Mouse (Mus musculus): Measurements from ENCODE around the gene Rpl37a.
A peak's percentile ranks its signal among the peaks of the same experiment; 100 is the strongest.

Rpl37a gene

GRCm38 (mm10) chr1:72710753-72711653 lies at the start of gene Rpl37a:
Gene Rpl37a (plus strand): TSS chr1:72711290.
- peak; percentile 95 for DNase-seq (ENCODE audit: low read depth, low spot score)

DNA sequence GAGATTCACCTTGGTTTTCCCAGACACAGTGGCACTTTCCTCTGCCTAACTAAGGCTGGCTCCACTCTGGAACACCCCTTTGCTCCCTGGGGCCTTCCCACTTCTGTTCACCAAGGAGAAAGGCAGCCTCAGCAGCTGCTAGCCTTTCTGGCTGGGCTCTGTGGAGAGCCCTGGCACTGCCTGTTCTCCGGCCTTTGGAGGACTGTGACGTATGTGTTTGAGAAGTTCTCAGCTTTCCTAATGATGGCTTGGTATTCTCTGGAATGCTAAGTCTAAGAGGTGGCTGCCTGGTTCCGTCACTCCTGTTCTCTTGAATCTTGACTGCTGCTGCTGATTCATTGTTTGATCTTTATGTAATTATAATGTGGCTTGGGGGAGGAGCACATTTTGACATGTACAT lies 38.0 kb upstream of the Rpl37a start:
- no peak for DNase-seq (ENCODE audit: low read depth, low spot score)

- peak; percentile 27 for DNase-seq (ENCODE audit: low read depth, low spot score)
Observed at GRCm38 (mm10) chr1:72696256-72696655, 14.8 kb upstream of the Rpl37a start.

DNA sequence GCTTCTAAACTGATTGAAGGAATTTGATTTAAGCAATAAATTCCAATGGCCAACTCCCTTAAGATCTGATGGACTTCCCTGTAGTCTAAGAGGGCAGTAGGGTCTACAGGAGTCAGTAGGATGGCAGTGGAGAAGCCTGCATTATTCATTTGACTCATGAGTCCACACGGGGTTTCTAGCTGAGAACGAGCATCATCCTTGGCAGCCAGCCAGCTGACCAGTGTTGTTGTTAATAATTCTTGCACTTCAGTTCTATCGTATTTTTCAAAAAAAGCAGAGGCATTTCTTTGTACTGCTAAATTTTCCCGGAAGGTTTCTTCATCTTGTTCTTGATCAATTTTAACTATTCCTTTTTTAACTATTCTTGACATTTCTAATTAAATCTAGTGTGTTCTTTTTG lies 12.4 kb upstream of the Rpl37a start:
- no peak for DNase-seq (ENCODE audit: low read depth, low spot score)

GRCm38 (mm10) chr1:72700479-72700878 lies 10.6 kb upstream of the Rpl37a start, which contains the start of gene Ankar:
Gene Ankar (minus strand): TSS chr1:72700579.
- no peak for DNase-seq (ENCODE audit: low read depth, low spot score)

GRCm38 (mm10) chr1:72707525-72707924 lies 3.6 kb upstream of the Rpl37a start:
- no peak for DNase-seq (ENCODE audit: low read depth, low spot score)

GRCm38 (mm10) chr1:72711684-72712083 lies 594 bp downstream of the Rpl37a start:
- DNase-seq (ENCODE audit: low read depth, low spot score), result no peak

DNA sequence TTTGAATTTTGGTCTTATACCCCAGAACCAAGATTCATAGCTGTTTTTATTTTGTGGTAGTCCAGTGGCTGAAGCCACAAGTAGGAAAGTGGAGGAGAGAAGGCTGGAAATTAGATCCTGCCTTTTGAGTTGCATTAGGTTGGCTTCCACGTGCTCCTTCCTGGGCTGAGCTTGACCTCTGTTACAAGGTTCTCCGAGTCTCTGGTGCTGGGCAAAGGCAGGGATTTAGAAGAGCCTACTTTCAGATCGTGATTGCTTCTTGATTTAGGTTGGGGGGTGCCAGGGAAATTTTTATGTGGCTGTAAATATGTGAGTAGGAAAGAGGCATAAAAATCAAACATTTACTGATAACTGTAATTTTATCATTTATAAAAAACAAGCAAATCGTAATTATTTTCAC lies 3.5 kb downstream of the Rpl37a start:
- DNase-seq (ENCODE audit: low read depth, low spot score), result no peak

DNA sequence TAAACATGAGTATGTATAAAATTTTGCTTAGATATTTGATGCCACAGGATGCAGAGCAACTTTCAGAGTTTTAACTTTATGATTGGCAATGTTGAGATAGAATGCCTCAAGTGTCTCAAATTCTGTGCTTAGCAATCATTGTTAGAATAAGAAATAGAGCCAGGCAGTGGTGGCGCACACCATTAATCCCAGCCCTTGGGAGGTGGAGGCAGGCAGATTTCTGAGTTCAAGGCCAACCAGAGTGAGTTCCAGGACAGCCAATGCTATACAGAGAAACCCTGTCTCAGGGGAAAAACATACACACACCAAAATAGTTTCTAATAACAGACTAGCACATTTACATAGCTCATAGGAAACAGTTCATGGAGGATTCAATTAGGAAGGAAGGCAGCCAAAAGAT lies 4.0 kb downstream of the Rpl37a start:
- DNase-seq (ENCODE audit: low read depth, low spot score), result no peak

- DNase-seq (ENCODE audit: low read depth, low spot score), result no peak
Observed at GRCm38 (mm10) chr1:72715593-72716361, 4.7 kb downstream of the Rpl37a start.

GRCm38 (mm10) chr1:72716421-72716820 lies 5.3 kb downstream of the Rpl37a start:
- no peak for DNase-seq (ENCODE audit: low read depth, low spot score)

DNA sequence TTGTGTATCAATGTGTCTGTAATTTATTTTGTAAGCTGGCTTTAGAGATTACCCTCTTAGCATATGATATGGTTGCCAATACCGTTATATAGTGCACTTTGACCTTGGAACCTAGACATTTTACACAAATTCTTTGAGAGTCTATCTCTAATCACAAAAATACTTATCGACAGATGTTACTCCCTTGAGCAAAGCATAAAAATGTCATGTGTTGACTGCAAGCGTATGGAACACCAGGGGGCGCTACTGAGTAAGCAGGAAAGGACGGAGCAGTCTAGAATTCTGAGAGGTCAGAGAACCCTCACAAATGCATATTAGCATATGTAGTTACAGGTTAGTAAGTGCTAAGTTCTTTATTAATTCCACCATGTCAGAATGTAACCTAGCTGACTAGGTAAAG lies 5.8 kb downstream of the Rpl37a start:
- peak; percentile 68 for DNase-seq (ENCODE audit: low read depth, low spot score)

DNA sequence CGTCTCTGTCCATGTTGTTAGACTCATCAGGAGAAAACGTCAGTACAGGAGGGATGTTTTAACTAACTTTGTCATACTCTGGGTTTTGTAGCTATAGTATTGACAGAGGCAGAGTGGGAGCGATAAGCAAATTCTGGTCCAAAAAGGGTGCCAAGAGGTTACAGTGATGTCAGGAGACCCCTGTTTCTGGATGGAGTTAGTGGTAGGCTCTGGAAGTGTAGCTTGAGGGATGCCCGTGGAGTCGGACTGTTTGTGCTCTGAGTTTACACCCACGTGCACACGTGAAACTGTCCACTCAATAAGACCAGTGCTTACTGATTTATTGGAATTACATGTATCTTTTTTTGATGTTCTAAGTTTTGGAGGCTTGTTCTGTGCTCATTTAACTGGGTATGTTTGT lies 6.5 kb downstream of the Rpl37a start:
- DNase-seq (ENCODE audit: low read depth, low spot score), result no peak

DNA sequence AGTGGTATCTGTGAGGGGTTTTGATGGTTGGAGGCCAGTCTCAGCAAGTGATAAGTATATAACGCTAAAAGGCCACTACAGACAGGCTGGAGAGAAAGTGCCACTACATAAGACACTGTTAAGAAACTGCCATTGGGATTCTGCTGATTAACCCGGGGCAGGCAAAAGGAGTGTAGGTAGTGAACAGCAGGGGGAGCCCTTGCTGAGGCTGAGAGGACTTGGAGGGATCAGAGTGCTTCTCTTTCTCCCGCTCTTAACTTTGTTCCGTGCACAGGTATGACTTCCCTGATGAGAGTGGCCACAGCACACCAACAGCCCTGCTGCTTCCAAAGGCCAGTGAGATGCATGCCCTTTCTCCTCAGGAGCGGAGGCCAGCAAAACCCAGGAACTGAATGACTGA lies 7.8 kb downstream of the Rpl37a start:
- no peak for DNase-seq (ENCODE audit: low read depth, low spot score)

DNA sequence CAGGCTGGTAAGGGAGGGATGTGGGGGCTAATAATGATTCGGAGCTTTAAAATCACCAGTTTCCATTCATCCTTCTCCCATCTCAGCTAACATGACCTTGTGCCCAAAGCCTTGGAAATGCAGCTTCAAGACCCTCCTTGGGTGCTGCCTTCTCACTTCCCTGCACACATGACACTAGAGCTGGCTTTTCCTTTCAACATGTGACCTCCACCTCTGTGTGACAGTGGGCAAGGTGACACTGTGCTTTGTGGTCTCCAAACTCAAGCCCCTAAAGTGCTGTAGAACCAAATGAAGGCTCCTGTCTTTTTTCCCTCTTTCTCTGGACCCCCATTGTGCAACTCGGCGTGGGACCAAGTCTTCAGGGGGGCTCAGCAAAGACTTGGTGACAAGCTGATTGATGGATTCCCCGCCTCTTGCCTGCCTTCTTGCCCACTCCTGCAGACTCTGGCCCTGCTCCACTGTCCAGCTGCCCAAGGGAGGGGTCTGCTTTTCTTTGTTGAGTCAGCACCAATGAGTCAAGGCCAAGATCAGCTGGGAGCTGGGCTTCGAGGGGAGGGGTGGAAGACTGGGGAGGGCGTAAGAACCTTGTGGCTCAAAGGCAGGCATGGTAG lies 9.1 kb downstream of the Rpl37a start:
- DNase-seq (ENCODE audit: low read depth, low spot score), result no peak

- no peak for DNase-seq (ENCODE audit: low read depth, low spot score)
Observed at GRCm38 (mm10) chr1:72722646-72723045, 11.6 kb downstream of the Rpl37a start.

GRCm38 (mm10) chr1:72724354-72724753 lies 13.3 kb downstream of the Rpl37a start:
- DNase-seq (ENCODE audit: low read depth, low spot score), result no peak

- DNase-seq (ENCODE audit: low read depth, low spot score), result no peak
Observed at GRCm38 (mm10) chr1:72725941-72726340, 14.9 kb downstream of the Rpl37a start.

- DNase-seq (ENCODE audit: low read depth, low spot score), result no peak
Observed at GRCm38 (mm10) chr1:72728781-72729180, 17.7 kb downstream of the Rpl37a start.

DNA sequence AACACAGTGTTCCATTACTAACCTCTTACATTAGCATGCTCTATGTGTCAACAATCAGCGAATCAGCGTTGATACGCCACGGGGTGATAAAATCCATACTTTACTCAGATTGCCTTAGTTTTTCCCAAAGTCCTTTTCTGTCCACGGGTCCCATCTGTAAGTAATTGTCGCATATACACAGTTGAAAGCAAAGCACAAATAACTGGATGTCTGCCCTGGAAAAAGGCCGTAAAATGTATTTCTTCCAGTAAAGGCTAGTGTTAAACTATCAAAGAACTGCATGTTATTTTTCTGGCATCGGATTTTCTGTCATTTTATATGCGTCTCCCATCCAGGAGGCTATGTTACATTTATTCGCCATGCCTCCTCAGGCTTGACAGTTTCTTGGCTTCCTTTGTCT lies 19.0 kb downstream of the Rpl37a start:
- no peak for DNase-seq (ENCODE audit: low read depth, low spot score)

DNA sequence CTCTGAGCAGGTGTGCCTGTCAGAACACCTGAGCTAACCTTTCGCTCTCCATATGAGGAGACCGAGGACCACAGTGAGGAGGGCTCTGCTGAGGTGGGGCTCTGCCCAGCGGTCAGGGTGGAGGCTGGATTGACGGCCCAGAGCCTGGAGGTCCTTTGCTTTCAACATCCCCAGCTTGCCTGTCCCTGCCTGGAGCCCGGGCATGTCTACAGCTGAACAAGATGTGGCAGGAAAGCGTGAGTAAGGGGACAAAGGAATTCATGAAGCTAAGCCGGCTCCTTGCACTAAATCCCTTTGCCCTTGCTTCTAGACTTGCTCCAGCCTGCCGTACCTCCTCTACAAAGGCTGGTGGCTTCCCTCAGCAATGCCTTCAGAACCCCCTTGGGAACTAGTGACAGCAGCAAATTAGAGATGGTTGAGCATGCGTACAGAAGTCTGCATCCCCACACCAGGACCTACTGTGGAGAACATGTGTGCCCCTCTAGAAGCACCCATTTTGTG lies 22.2 kb downstream of the Rpl37a start:
- no peak for DNase-seq (ENCODE audit: low read depth, low spot score)
